Mouse (Mus musculus): ENCODE measurements at regions not wholly inside any gene's neighbourhood (a gene's known extent, or its start where the extent isn't known, plus 50 kb on each side); places are given as distances from the start of the nearest gene placed in this dataset.

DNA sequence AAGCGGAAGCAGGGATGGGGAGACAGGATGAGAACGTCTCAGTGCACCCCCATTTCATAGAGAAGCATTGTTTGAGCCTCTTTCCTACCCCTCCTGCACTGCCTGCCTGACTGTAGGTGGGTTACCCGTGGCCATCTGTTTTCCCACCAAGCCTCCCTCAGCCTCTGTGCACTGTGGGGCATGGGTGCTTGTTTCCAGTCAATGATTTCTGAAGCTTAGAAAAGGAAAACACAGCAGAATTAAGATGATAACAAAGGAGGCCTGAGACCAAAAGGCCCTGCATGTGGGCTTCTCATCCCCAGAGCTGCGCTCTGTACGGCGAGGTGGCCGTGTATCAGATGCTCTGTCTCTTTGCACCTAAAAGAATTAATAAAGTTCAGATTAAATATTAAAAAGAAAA is 92.9 kb upstream of the Pabpc6 start:
- Histone ChIP-seq H3K4me1 (ENCODE audit: control insufficient read depth, insufficient read depth, low read length) (no peaks in the 10 kb centered on the region), H3K4me3 (ENCODE audit: insufficient read depth, low read length) (no peak overlapping the region), H3K27ac (ENCODE audit: insufficient read depth, low read length) (no peak overlapping the region)
- TF ChIP-seq CTCF (IDR thresholded peaks at IDR 0.05; ENCODE audit: borderline replicate concordance, insufficient read depth, low read length) (no peak), POLR2A (IDR thresholded peaks at IDR 0.05; ENCODE audit: low read depth, low read length) (no peak)

DNA sequence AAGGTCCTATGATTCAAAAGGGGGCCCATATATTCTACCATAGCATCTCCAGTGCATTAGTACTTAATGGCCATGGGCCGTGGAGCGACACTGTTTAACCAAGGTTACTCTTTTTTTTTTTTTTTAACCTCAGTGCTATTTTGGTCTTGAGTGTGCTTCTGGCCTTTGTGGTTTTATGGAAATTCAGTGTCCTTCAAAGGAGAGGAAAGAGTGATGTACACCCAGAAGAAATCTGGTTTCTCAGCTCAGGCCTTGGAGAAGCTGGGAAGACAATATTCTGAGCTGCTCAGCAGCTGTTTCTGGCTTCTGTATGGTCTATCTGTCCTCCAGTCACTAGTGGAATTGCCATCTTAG is 91.2 kb upstream of the Pabpc6 start:
- TF ChIP-seq CTCF (IDR thresholded peaks at IDR 0.05; ENCODE audit: borderline replicate concordance, insufficient read depth, low read length) = no peak
- Histone ChIP-seq H3K4me3 (ENCODE audit: insufficient read depth, low read length) (no peak overlapping the region), H3K27ac (ENCODE audit: insufficient read depth, low read length) (no peak overlapping the region), H3K4me1 (ENCODE audit: control insufficient read depth, insufficient read depth, low read length) (no peaks in the 10 kb centered on the region)

DNA sequence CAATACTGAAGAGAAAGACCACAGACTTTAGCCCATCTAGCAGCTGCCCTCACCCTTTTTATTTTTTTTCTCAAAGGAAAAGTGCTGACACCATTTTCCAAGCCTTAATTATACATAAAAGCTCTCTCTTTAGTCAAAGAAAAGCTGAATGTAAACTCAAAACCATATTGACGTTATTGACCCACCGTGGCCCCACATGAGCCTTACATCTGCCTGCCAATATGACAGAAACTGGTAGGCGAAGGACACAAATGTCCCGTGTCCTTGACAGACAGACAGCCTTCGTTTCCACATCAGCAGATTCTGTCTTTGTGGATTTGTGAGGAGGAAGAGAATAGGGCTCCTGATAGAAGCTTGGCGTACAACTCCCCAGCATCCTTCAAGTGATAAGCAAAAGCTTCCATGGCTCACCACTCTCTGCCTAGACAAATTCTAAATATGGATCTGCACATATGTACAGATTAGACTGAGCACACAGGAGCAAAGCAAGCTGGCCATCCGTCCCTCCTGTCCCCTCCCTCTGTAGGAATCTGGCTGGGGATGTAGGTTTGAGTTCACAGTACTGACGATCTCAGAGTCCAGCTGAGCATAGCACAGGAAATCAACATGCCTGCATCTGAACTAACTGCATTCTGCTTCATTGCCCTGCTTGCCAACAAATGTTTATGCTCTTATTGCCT is 90.6 kb upstream of the Pabpc6 start:
- no peak overlapping the region for H3K27ac ChIP-seq (ENCODE audit: insufficient read depth, low read length)
- no peaks in the 10 kb centered on the region for H3K4me1 ChIP-seq (ENCODE audit: control insufficient read depth, insufficient read depth, low read length)
- TF ChIP-seq POLR2A (IDR thresholded peaks at IDR 0.05; ENCODE audit: low read depth, low read length) = no peak
- no peak for TF ChIP-seq CTCF (IDR thresholded peaks at IDR 0.05; ENCODE audit: borderline replicate concordance, insufficient read depth, low read length)
- H3K4me3 ChIP-seq (ENCODE audit: insufficient read depth, low read length) = no peak overlapping the region

DNA sequence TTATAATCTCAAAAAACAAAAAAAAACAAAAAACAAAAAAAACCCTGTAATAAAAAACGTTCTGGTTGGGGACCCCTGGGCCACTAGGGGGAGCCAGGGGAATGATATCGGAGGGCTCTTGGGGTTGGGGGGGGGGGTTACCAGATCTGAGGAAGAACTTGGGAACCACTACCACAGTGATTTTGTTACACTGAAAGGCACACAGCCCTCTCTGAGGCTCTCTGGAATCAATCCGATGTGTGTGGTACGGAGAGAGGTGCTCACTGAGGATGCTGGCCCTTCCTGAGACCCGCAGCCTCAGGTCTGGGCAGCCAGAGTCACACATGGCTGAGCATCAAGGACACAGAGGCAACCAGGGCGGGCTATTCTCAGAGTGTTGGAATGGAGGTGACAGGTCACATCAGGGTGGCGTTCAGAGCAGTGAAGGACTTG is 89.9 kb upstream of the Pabpc6 start:
- no peak overlapping the region for H3K4me3 ChIP-seq (ENCODE audit: insufficient read depth, low read length)
- H3K27ac ChIP-seq (ENCODE audit: insufficient read depth, low read length) = no peak overlapping the region
- no peak for TF ChIP-seq CTCF (IDR thresholded peaks at IDR 0.05; ENCODE audit: borderline replicate concordance, insufficient read depth, low read length)
- no peak for TF ChIP-seq POLR2A (IDR thresholded peaks at IDR 0.05; ENCODE audit: low read depth, low read length)
- H3K4me1 ChIP-seq (ENCODE audit: control insufficient read depth, insufficient read depth, low read length) = no peaks in the 10 kb centered on the region

DNA sequence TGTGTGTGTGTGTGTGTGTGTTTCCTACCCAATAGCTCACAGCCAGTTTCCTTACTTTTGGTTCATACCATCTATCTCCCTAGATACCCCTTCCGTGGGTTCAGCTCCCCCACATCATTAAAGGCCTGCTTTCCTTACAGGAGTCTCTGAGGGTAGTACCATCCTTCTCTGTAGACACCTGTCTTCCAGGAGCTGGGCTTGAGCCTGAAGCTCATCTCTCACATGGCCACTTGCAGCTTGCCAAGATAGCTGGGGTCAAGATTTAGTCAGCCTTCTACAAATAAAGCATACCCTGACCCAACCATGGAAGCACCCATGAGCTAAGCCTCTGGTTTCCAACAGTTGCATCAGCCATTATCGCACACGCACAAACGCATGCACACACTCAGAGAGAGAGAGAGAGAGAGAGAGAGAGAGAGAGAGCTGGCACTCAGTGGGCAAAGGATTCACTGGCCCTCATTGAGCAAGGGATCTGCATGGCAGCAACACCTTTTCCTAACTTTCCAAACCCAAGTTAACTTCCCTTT is 88.3 kb upstream of the Pabpc6 start:
- no peak for TF ChIP-seq CTCF (IDR thresholded peaks at IDR 0.05; ENCODE audit: borderline replicate concordance, insufficient read depth, low read length)
- no peak for TF ChIP-seq POLR2A (IDR thresholded peaks at IDR 0.05; ENCODE audit: low read depth, low read length)

DNA sequence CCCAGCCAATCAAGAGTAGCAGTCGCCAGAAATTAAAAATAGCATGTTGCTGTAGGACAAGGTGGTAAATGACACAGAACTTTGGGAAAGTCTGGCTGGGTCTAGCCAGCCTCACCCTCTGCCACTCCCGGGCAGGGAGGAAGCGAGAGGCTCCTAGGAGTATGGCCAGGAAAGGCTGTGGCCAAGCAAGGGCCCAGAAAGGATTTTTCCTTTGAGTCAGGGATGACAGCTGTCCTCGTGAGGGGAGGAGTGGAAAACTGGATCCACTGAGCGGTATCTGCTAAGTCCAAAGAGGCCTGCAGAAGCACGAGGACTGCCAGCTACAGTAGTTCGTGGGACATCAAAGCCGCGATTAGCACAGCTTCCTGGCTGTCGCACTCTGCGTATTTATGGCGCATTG is 87.2 kb upstream of the Pabpc6 start:
- no peak overlapping the region for H3K27ac ChIP-seq (ENCODE audit: insufficient read depth, low read length)
- TF ChIP-seq CTCF (IDR thresholded peaks at IDR 0.05; ENCODE audit: borderline replicate concordance, insufficient read depth, low read length) (no peak), POLR2A (IDR thresholded peaks at IDR 0.05; ENCODE audit: low read depth, low read length) (no peak)

More for the DNA sequence above, 88.3 kb upstream of the Pabpc6 start:
- Histone ChIP-seq H3K4me1 (ENCODE audit: control insufficient read depth, insufficient read depth, low read length) (no peaks in the 10 kb centered on the region), H3K27ac (ENCODE audit: insufficient read depth, low read length) (no peak overlapping the region), H3K4me3 (ENCODE audit: insufficient read depth, low read length) (no peak overlapping the region)

DNA sequence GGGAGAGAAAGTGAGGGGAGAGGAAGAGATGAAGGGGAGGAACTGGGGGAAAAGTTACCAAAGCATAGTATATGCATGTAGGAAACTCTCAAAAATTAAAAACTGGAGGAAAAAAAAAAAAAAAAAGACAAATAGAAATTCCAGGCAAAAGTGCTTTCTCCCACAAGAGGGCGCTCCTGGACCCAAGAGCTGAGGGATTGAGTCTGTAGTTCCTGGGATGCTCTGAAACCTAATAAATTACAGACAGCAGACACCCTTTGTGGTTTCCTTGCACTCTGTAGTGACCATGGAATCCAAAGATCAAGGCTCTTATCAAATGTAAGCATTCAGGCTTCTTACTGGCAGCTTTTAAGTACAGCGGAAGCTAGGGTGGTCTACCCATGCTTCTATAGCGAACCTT is 86.7 kb upstream of the Pabpc6 start:
- no peak for TF ChIP-seq CTCF (IDR thresholded peaks at IDR 0.05; ENCODE audit: borderline replicate concordance, insufficient read depth, low read length)
- no peak for TF ChIP-seq POLR2A (IDR thresholded peaks at IDR 0.05; ENCODE audit: low read depth, low read length)
- Histone ChIP-seq H3K4me3 (ENCODE audit: insufficient read depth, low read length) (no peak overlapping the region), H3K4me1 (ENCODE audit: control insufficient read depth, insufficient read depth, low read length) (no peaks in the 10 kb centered on the region), H3K27ac (ENCODE audit: insufficient read depth, low read length) (no peak overlapping the region)

More for the DNA sequence above, 87.2 kb upstream of the Pabpc6 start:
- no peaks in the 10 kb centered on the region for H3K4me1 ChIP-seq (ENCODE audit: control insufficient read depth, insufficient read depth, low read length)
- no peak overlapping the region for H3K4me3 ChIP-seq (ENCODE audit: insufficient read depth, low read length)

DNA sequence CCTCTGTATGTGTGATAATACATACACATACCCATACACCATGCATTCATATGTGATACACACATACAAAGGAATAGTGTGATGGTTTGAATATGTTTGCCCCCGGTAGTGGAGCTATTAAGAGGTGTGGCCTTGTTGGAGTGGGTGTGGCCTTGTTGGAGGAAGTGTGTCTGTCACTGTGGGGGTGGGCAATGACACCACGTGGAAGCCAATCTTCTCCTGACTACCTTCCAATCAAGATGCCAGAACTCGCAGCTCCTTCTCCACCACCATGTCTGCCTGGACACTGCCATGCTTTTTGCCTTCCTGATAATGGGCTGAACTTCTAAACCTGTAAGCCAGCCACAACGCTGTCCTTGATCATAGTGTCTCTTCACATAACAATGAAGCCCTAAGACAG is 86.1 kb upstream of the Pabpc6 start:
- H3K27ac ChIP-seq (ENCODE audit: insufficient read depth, low read length) = no peak overlapping the region
- no peaks in the 10 kb centered on the region for H3K4me1 ChIP-seq (ENCODE audit: control insufficient read depth, insufficient read depth, low read length)
- H3K4me3 ChIP-seq (ENCODE audit: insufficient read depth, low read length) = no peak overlapping the region
- TF ChIP-seq POLR2A (IDR thresholded peaks at IDR 0.05; ENCODE audit: low read depth, low read length) (no peak), CTCF (IDR thresholded peaks at IDR 0.05; ENCODE audit: borderline replicate concordance, insufficient read depth, low read length) (no peak)

DNA sequence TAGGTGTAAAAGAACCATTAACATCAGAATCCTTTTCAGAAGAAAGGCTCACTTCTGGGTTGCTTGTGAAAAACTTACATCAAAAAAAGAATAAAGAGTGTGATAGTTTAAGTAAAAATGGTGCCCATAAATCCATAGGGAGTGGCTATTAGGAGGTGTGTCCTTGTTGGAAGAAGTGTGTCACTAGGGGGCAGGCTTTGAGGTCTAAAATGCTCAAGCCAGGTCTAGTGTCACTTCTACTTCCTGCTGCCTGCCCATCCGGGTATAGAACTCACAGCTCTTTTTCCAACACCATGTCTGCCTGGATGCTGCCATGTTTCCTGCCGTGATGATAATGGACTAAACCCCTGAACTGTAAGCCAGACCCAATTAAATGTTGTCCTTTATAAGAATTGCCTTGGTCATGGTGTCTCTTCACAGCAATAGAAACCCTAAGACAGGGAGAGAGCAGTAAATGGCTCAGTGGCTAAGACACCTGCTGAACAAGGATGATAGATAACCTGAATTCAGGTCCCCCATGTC is 85.4 kb upstream of the Pabpc6 start:
- Histone ChIP-seq H3K4me3 (ENCODE audit: insufficient read depth, low read length) (no peak overlapping the region), H3K27ac (ENCODE audit: insufficient read depth, low read length) (no peak overlapping the region), H3K4me1 (ENCODE audit: control insufficient read depth, insufficient read depth, low read length) (no peaks in the 10 kb centered on the region)
- no peak for TF ChIP-seq CTCF (IDR thresholded peaks at IDR 0.05; ENCODE audit: borderline replicate concordance, insufficient read depth, low read length)
- no peak for TF ChIP-seq POLR2A (IDR thresholded peaks at IDR 0.05; ENCODE audit: low read depth, low read length)

DNA sequence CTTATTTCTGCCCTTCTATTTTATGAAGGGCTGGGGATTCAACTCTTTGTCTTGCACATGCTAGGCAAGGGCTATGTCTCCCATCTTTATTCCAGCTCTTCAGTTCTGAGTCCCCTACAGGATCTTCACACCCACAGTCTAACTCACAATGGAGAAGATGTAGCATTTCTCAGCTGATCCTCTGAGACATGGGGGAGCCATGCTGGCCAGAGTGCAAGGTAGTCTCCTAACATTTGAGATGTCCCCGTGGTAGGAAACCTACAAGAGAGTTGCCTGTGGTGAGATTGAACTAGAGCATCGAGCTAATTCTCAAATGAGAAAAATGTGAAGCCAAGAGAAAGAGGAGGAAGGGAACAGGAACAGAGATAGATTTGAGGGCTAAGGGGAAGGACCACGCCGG is 83.3 kb upstream of the Pabpc6 start:
- no peak for TF ChIP-seq CTCF (IDR thresholded peaks at IDR 0.05; ENCODE audit: borderline replicate concordance, insufficient read depth, low read length)
- TF ChIP-seq POLR2A (IDR thresholded peaks at IDR 0.05; ENCODE audit: low read depth, low read length) = no peak
- Histone ChIP-seq H3K27ac (ENCODE audit: insufficient read depth, low read length) (no peak overlapping the region), H3K4me3 (ENCODE audit: insufficient read depth, low read length) (no peak overlapping the region), H3K4me1 (ENCODE audit: control insufficient read depth, insufficient read depth, low read length) (no peaks in the 10 kb centered on the region; the same call in 1 of the 2 replicates)

All from embryonic fibroblast, embryonic 13.5 days (primary cell).